Mouse (Mus musculus) midbrain, postnatal 0 days (tissue): Measurements from ENCODE around the gene Kremen2. TPM values are rescaled to one million over a fixed set of nuclear protein-coding genes. Genes with fewer than 3 reads are reported as not detected.

Experiments
- ATAC-seq: fragments of 200-750 bp; cut with Nextera tagmentation; 2 replicates; pipeline ENCODE4 v1.8.0; 2017; ENCODE audit warnings: moderate number of reproducible peaks, mild to moderate bottlenecking, moderate TSS enrichment, moderate library complexity; ENCODE audit not compliant: low FRiP score
- DNase-seq: peaks from one replicate; pipeline ENCODE4 v3.0.0-alpha.2; 2015; ENCODE audit warnings: low spot score
- H3K27ac ChIP-seq: fragments of 300-500 bp; sonication (generic); 2 replicates; pipeline ENCODE4 v1.5.1; 2014; ENCODE audit warnings: low read depth, mild to moderate bottlenecking, low read length, mixed read lengths
- H3K27me3 ChIP-seq: fragments of 300-500 bp; sonication (generic); 2 replicates; pipeline ENCODE4 v1.6.1; 2014; ENCODE audit warnings: low read length, control low read depth, mixed read lengths; ENCODE audit not compliant: insufficient read depth
- H3K36me3 ChIP-seq: fragments of 300-500 bp; sonication (generic); 2 replicates; pipeline ENCODE4 v1.6.1; 2014; ENCODE audit warnings: low read length, control low read depth, mixed read lengths; ENCODE audit not compliant: insufficient read depth
- H3K4me1 ChIP-seq: fragments of 300-500 bp; sonication (generic); 2 replicates; pipeline ENCODE4 v1.6.1; 2014; ENCODE audit warnings: mild to moderate bottlenecking, control low read depth, antibody characterized with exemption, low read length, mixed read lengths; ENCODE audit not compliant: insufficient read depth
- H3K4me2 ChIP-seq: fragments of 300-500 bp; sonication (generic); 2 replicates; pipeline ENCODE4 v1.6.1; 2014; ENCODE audit warnings: low read depth, mild to moderate bottlenecking, low read length, mixed read lengths; ENCODE audit not compliant: poor library complexity, severe bottlenecking
- H3K4me3 ChIP-seq: fragments of 300-500 bp; sonication (generic); 2 replicates; pipeline ENCODE4 v1.5.1; 2014; ENCODE audit warnings: low read depth, mild to moderate bottlenecking, low read length, moderate library complexity
- H3K9ac ChIP-seq: fragments of 300-500 bp; sonication (generic); replicated peaks from 2 replicates; pipeline ENCODE4 v1.6.1; 2014; ENCODE audit warnings: mild to moderate bottlenecking, low read length, moderate library complexity, mixed read lengths; ENCODE audit not compliant: poor library complexity, severe bottlenecking
- H3K9me3 ChIP-seq: fragments of 300-500 bp; sonication (generic); 2 replicates; pipeline ENCODE4 v1.6.1; 2016; ENCODE audit warnings: low read length, control low read depth
- CTCF ChIP-seq: IDR thresholded peaks from 2 replicates; pipeline ENCODE4 v1.5.1; 2016; ENCODE audit warnings: antibody characterized with exemption, mild to moderate bottlenecking
- WGBS: fragments of 180-500 bp; shearing (Covaris S2); extraction: QIAGEN DNeasy Blood & Tissue Kit; methylation state at CpG from one replicate; pipeline ENCODE4 v1.1.7; 2014; 5-methylcytosine and 5-hydroxymethylcytosine counted together
- polyA plus RNA-seq: library from polyadenylated mRNA; unstranded; fragments of >200 nt; fragmentation: Nextera tagmentation; extraction: Ambion mirVana; gene quantifications from 2 replicates; pipeline ENCODE4 v1.2.1, GENCODE M21; 2015
- total RNA-seq: library from RNA; depleted of rRNA; stranded (reverse); fragments of >200 nt; gene quantifications from 2 replicates; pipeline ENCODE4 v1.2.3, GENCODE M21; 2014

The Kremen2 gene
- total and polyA plus RNA-seq, 2 experiments from 2014 or later, result 0.38 to 1.3 TPM

DNA sequence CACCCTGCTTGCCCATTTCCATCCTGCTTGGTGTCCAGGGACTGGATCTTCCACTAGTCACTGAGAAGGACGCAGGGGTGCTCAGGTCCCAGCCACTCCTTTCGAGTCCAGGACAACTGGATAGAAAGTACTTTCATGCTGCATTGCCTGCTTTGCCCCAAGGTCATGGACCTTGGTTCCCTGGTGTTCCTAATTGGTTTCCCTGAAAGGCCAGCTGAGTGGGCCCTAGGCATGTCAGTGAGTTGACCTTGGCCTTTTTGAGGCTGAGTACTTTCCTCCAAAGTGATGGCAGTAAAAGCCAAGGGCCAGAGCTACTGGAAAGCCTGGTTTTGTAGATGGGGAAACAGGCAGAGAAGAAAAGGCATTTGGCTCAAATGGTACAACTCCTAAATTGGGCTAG, 23.7 kb downstream of the Kremen2 start:
- Histone ChIP-seq H3K4me1 (0 out of 2 replicates have a peak, but pooled peaks cover 5% of the 10 kb centered on the region), H3K4me3 (no peak overlapping the region), H3K4me2 (no peak overlapping the region), H3K9ac (no peak overlapping the region), H3K27me3 (no peaks in the 10 kb centered on the region), H3K9me3 (no peaks in the 10 kb centered on the region), H3K36me3 (no peaks in the 10 kb centered on the region), H3K27ac (no peak overlapping the region)
- TF ChIP-seq CTCF, result no peak
- ATAC-seq, result no peak
- no peak for DNase-seq
- WGBS, result 69% methylated on average over 2 of the region's 2 CpGs

DNA sequence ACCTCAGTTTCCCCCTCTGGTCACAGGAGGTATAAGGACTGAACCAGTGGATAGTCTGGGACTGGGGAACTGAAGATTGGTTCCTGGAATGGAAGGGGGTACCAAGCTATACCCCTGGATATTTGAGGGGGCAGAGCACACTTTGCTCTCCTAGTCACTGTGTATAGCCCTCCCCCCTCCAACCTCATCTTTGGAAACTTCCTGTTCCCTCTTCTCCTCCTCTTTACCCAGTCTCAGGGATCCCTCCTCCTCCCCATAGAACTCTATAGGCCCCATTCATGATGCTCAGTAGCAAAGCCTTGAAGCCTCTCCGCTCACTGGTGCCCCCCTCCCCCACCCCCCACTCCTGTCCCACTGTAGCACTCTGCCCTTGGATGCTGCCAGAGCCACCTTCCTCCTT, 26.2 kb downstream of the Kremen2 start:
- Histone ChIP-seq H3K9ac (no peak overlapping the region), H3K27ac (no peak overlapping the region), H3K36me3 (no peaks in the 10 kb centered on the region), H3K4me3 (no peak overlapping the region), H3K9me3 (no peaks in the 10 kb centered on the region), H3K4me1 (no peaks in the 10 kb centered on the region), H3K4me2 (no peak overlapping the region), H3K27me3 (no peaks in the 10 kb centered on the region)
- DNase-seq (no peak), ATAC-seq (no peak)
- 42% methylated on average over 1 of the region's 1 CpGs for WGBS
- no peak for TF ChIP-seq CTCF

DNA sequence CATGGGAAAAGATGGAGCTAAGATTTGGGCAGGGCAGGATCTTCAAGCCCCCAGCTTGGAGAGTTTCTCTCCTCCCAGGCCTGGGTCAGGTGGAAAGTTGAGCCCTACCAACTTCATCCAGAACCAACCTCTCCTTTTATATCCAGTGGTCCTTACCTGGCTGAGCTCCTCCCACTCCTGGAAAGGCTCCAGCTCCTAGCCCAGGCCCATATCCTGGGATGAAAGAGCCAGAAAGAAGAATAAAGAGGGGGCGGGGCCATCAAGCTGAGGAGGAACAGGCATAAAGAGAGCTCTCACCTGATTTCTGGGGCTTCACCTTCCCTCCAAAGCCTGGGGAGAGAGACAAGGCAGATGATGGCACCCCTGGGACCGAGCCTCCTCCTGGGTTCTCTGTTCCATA, 28.6 kb downstream of the Kremen2 start:
- TF ChIP-seq CTCF, result no peak
- H3K9ac ChIP-seq, result no peak overlapping the region
- no peak overlapping the region for H3K4me2 ChIP-seq
- ATAC-seq (no peak), DNase-seq (no peak)
- no peaks in the 10 kb centered on the region for H3K36me3 ChIP-seq
- H3K4me1 ChIP-seq, result no peaks in the 10 kb centered on the region
- H3K27ac ChIP-seq, result no peak overlapping the region
- H3K27me3 ChIP-seq, result no peaks in the 10 kb centered on the region
- H3K4me3 ChIP-seq, result no peak overlapping the region
- 58% methylated on average over 2 of the region's 2 CpGs for WGBS
- H3K9me3 ChIP-seq, result no peaks in the 10 kb centered on the region

DNA sequence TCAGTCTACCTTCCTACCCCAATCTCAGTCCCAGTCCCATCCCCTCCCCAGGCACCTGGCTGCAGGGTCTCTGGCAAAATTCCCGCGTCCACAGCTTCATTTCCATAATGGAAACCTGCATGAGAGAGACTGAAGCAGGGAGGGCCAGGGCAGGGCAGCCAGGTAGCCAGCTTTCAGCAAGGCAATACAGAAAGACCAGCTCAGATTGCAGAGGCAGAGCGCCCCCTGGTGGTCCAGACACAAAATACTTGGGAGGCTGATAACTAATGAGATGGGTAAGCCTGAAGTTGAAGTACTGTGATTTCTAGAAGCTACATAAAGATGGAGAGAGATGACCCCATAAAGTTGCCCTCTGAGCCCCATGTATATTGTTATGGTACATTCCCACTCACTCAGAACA, 39.4 kb downstream of the Kremen2 start:
- Histone ChIP-seq H3K27me3 (no peaks in the 10 kb centered on the region), H3K4me2 (no peak overlapping the region), H3K4me3 (no peak overlapping the region), H3K4me1 (no peaks in the 10 kb centered on the region), H3K9me3 (no peaks in the 10 kb centered on the region), H3K9ac (no peak overlapping the region), H3K27ac (no peak overlapping the region), H3K36me3 (no peaks in the 10 kb centered on the region)
- WGBS, result 0% methylated on average over 3 of the region's 3 CpGs
- ATAC-seq (peak; percentile 53; the same call in 1 of the 2 replicates), DNase-seq (peak; percentile 78)
- peak; percentile 93 for TF ChIP-seq CTCF

DNA sequence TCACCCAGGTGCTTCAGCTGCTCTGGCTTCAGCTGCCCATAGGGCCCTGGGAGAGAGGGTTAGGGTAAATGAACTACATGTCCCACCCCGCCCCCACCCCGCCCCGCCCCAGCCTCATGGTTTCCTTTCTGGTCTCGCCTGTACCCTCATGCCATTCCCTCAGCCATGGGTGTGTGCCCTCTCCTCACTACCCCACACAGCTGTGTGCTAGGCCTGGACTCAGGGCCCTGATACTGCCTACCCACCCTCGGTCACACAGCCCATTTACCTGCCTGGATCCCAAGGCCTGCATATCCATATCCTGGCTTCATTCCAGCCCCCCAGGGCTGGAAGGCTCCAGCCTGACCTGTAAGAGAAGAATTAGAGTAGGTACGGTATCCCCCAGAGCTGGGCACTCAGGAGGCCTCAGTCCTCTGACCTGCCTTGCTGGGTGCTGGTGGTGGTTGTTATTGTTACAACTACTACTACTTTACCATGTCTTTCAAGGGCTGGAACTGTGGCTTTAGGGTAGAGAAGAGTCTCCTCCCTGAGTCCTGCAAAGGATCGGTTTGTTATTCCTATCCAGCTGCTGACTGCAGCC, 40.0 kb downstream of the Kremen2 start:
- Histone ChIP-seq H3K9ac (no peak overlapping the region), H3K4me3 (no peak overlapping the region), H3K36me3 (no peaks in the 10 kb centered on the region), H3K27ac (no peak overlapping the region), H3K4me2 (no peak overlapping the region), H3K27me3 (no peaks in the 10 kb centered on the region), H3K4me1 (no peaks in the 10 kb centered on the region), H3K9me3 (no peaks in the 10 kb centered on the region)
- ATAC-seq (no peak), DNase-seq (no peak)
- no peak for TF ChIP-seq CTCF
- WGBS, result 81% methylated on average over 7 of the region's 7 CpGs

DNA sequence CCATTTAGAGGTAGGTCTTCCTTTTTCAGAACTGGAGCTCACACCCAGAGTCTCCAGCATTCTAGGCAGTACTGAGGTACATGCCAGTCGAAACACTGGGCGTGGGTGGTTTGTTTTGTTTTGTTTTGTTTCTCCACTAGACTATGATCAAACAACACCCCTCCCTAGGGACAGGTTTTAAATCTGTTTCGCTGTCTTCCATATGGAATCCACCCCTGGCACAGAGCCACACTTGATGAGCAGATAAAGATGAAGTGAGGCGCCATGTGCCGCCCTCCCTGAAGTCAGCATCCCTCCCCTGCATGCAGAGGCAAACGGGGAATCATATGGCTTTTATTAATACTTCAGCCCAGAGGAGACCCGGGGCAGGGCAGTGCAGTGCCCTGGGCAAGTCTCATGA, 40.9 kb downstream of the Kremen2 start:
- no peak for TF ChIP-seq CTCF
- Histone ChIP-seq H3K9me3 (no peaks in the 10 kb centered on the region), H3K4me1 (no peaks in the 10 kb centered on the region), H3K4me2 (no peak overlapping the region), H3K27ac (no peak overlapping the region), H3K9ac (no peak overlapping the region), H3K27me3 (no peaks in the 10 kb centered on the region), H3K36me3 (no peaks in the 10 kb centered on the region), H3K4me3 (no peak overlapping the region)
- DNase-seq (peak; percentile 17), ATAC-seq (no peak)
- WGBS, result 54% methylated on average over 7 of the region's 7 CpGs
